Mouse (Mus musculus) G1E (cell line): ENCODE results near the gene Stx1a. TPM values are rescaled to one million over a fixed set of nuclear protein-coding genes. Genes with fewer than 3 reads are reported as not detected.

Experiments
- ATAC-seq: 2 replicates; pipeline ENCODE4 v1.8.0; 2016; ENCODE audit warnings: mild to moderate bottlenecking; ENCODE audit not compliant: insufficient number of reproducible peaks, poor library complexity, low FRiP score, severe bottlenecking; ENCODE audit errors: extremely low read depth
- DNase-seq: peaks from one replicate; pipeline ENCODE4 v3.0.0; 2012; ENCODE audit warnings: low spot score
- H3K27me3 ChIP-seq: 2 replicates; pipeline ENCODE4 v1.6.1; 2012; ENCODE audit warnings: mild to moderate bottlenecking, low read length, inconsistent platforms; ENCODE audit not compliant: insufficient read depth
- H3K36me3 ChIP-seq: replicated peaks from 2 replicates; pipeline ENCODE3; 2012; ENCODE audit warnings: mild to moderate bottlenecking, inconsistent platforms
- H3K4me1 ChIP-seq: 2 replicates; pipeline ENCODE4 v1.6.1; 2012; ENCODE audit warnings: low read depth, low read length, inconsistent platforms, mixed read lengths; ENCODE audit not compliant: insufficient read depth
- H3K4me3 ChIP-seq: 2 replicates; pipeline ENCODE4 v1.5.1; 2012; ENCODE audit warnings: low read depth, mild to moderate bottlenecking, inconsistent platforms, low read length, moderate library complexity, mixed read lengths
- H3K9me3 ChIP-seq: replicated peaks from 2 replicates; pipeline ENCODE4 v1.6.1; 2012; ENCODE audit warnings: inconsistent platforms
- CTCF ChIP-seq: IDR thresholded peaks from 2 replicates; pipeline ENCODE4 v1.5.1; 2012; ENCODE audit warnings: low read depth, low read length, inconsistent platforms, mixed read lengths
- GATA1 ChIP-seq: IDR thresholded peaks from 2 replicates; pipeline ENCODE4 v1.6.1; 2012; ENCODE audit warnings: borderline replicate concordance, low read length, inconsistent platforms, mixed read lengths
- GATA2 ChIP-seq: IDR thresholded peaks from 2 replicates; pipeline ENCODE4 v1.6.1; 2012; ENCODE audit warnings: low read depth, low read length, inconsistent platforms, borderline replicate concordance
- POLR2AphosphoS5 ChIP-seq: IDR thresholded peaks from 2 replicates; pipeline ENCODE4 v1.6.1; 2012; ENCODE audit warnings: low read depth, low read length, inconsistent platforms; ENCODE audit not compliant: insufficient replicate concordance
- TAL1 ChIP-seq: conservative IDR thresholded peaks from 2 replicates; pipeline ENCODE4 v1.6.1; 2012; ENCODE audit warnings: low read depth, low read length, inconsistent platforms, mixed read lengths
- polyA plus RNA-seq: library from polyadenylated mRNA; stranded (reverse); fragments of >175 nt; gene quantifications from 2 replicates; pipeline ENCODE4 v1.2.3, GENCODE M21; 2012
- total RNA-seq, 2 experiments: library from RNA; stranded (forward) in 1 of 2; stranded (reverse) in 1 of 2; fragments of 200-1000 nt in 1 of 2; fragments of >200 nt in 1 of 2; fragmentation: Nextera tagmentation in 1 of 2; gene quantifications; 2 replicates each; pipeline ENCODE4 v1.2.3; 2014 to 2017

The Stx1a gene
- total and polyA plus RNA-seq, 3 experiments = 2.9 to 5.6 (median 4.1) TPM

- H3K27me3 ChIP-seq = peaks cover 63% of the 10 kb centered on the region
These were observed 66.4 kb downstream of the Stx1a start, which contains the start of gene Mlxipl for GRCm38 (mm10) chr5:135089653-135090052. TSS of gene Mlxipl (plus strand) at chr5:135089890.

More at GRCm38 (mm10) chr5:135089653-135090052, 66.4 kb downstream of the Stx1a start, which contains the start of gene Mlxipl:
- DNase-seq (no peak), ATAC-seq (no peak)
- no peaks in the 10 kb centered on the region for H3K36me3 ChIP-seq
- no peak for TF ChIP-seq POLR2AphosphoS5
- no peak for TF ChIP-seq GATA2
- TF ChIP-seq TAL1 = no peak
- TF ChIP-seq CTCF = no peak
- no peak for TF ChIP-seq GATA1
- no peaks in the 10 kb centered on the region for H3K9me3 ChIP-seq
- peaks cover 9% of the 10 kb centered on the region; the same call in 1 of the 2 replicates for H3K4me1 ChIP-seq
- H3K4me3 ChIP-seq = no peak within 1 kb of the TSS

Other genes with a start within 250 kb of the Stx1a start
- not detected in 2 replicates for gene Tmem270, start 116.7 kb upstream of the Stx1a start, total RNA-seq (2014; fragmentation: Nextera tagmentation)
- not detected in 2 replicates for gene Tmem270, start 116.7 kb upstream of the Stx1a start, total RNA-seq (2017)
- not detected in 2 replicates for gene Tmem270, start 116.7 kb upstream of the Stx1a start, polyA plus RNA-seq
- 41.2 TPM in 1 of 2 replicates, not detected in the other for gene Cldn13, start 108.0 kb upstream of the Stx1a start, total RNA-seq (2014; fragmentation: Nextera tagmentation)
- 1.9 and 2.3 TPM in 2 replicates for gene Cldn13, start 108.0 kb upstream of the Stx1a start, total RNA-seq (2017)
- gene Cldn13, start 108.0 kb upstream of the Stx1a start, polyA plus RNA-seq = not detected in 2 replicates
- gene Mettl27, start 91.1 kb upstream of the Stx1a start, total RNA-seq (2014; fragmentation: Nextera tagmentation) = 10.3 and 11.7 TPM in 2 replicates
- 4.8 and 6.6 TPM in 2 replicates for gene Mettl27, start 91.1 kb upstream of the Stx1a start, total RNA-seq (2017)
- 4.6 and 5.6 TPM in 2 replicates for gene Mettl27, start 91.1 kb upstream of the Stx1a start, polyA plus RNA-seq
- gene Cldn4, start 76.5 kb upstream of the Stx1a start, total RNA-seq (2014; fragmentation: Nextera tagmentation) = not detected in 2 replicates
- gene Cldn4, start 76.5 kb upstream of the Stx1a start, total RNA-seq (2017) = 0.06 and 0.22 TPM in 2 replicates
- gene Cldn4, start 76.5 kb upstream of the Stx1a start, polyA plus RNA-seq = not detected in 2 replicates
- not detected in 2 replicates for gene Cldn3, start 37.3 kb upstream of the Stx1a start, total RNA-seq (2014; fragmentation: Nextera tagmentation)
- gene Cldn3, start 37.3 kb upstream of the Stx1a start, total RNA-seq (2017) = not detected in 2 replicates
- 0.87 and 0.98 TPM in 2 replicates for gene Cldn3, start 37.3 kb upstream of the Stx1a start, polyA plus RNA-seq
- 21.7 and 36.1 TPM in 2 replicates for gene Abhd11, start 14.3 kb upstream of the Stx1a start, total RNA-seq (2014; fragmentation: Nextera tagmentation)
- gene Abhd11, start 14.3 kb upstream of the Stx1a start, total RNA-seq (2017) = 37.2 and 45.1 TPM in 2 replicates
- gene Abhd11, start 14.3 kb upstream of the Stx1a start, polyA plus RNA-seq = 61.2 and 65.9 TPM in 2 replicates
- 17.3 and 25.7 TPM in 2 replicates for gene Dnajc30, start 40.7 kb downstream of the Stx1a start, total RNA-seq (2014; fragmentation: Nextera tagmentation)
- 8.0 and 8.7 TPM in 2 replicates for gene Dnajc30, start 40.7 kb downstream of the Stx1a start, total RNA-seq (2017)
- gene Dnajc30, start 40.7 kb downstream of the Stx1a start, polyA plus RNA-seq = 51.3 and 67.6 TPM in 2 replicates
- 67.0 and 73.0 TPM in 2 replicates for gene Bud23, start 41.5 kb downstream of the Stx1a start, total RNA-seq (2014; fragmentation: Nextera tagmentation)
- gene Bud23, start 41.5 kb downstream of the Stx1a start, total RNA-seq (2017) = 79.3 and 110 TPM in 2 replicates
- 176 and 203 TPM in 2 replicates for gene Bud23, start 41.5 kb downstream of the Stx1a start, polyA plus RNA-seq
- gene Vps37d, start 54.8 kb downstream of the Stx1a start, total RNA-seq (2014; fragmentation: Nextera tagmentation) = not detected in 2 replicates
- gene Vps37d, start 54.8 kb downstream of the Stx1a start, total RNA-seq (2017) = not detected in 2 replicates
- 0.41 and 0.72 TPM in 2 replicates for gene Vps37d, start 54.8 kb downstream of the Stx1a start, polyA plus RNA-seq
- gene Mlxipl, start 66.4 kb downstream of the Stx1a start, total RNA-seq (2014; fragmentation: Nextera tagmentation) = not detected in 2 replicates
- gene Mlxipl, start 66.4 kb downstream of the Stx1a start, total RNA-seq (2017) = 0.06 and 0.22 TPM in 2 replicates
- not detected in 2 replicates for gene Mlxipl, start 66.4 kb downstream of the Stx1a start, polyA plus RNA-seq
- 27.9 and 37.2 TPM in 2 replicates for gene Tbl2, start 126.2 kb downstream of the Stx1a start, total RNA-seq (2014; fragmentation: Nextera tagmentation)
- 21.5 and 25.1 TPM in 2 replicates for gene Tbl2, start 126.2 kb downstream of the Stx1a start, total RNA-seq (2017)
- gene Tbl2, start 126.2 kb downstream of the Stx1a start, polyA plus RNA-seq = 18.2 and 22.5 TPM in 2 replicates
- 33.6 and 54.5 TPM in 2 replicates for gene Bcl7b, start 144.8 kb downstream of the Stx1a start, total RNA-seq (2014; fragmentation: Nextera tagmentation)
- 23.5 and 27.9 TPM in 2 replicates for gene Bcl7b, start 144.8 kb downstream of the Stx1a start, total RNA-seq (2017)
- 51.1 and 52.4 TPM in 2 replicates for gene Bcl7b, start 144.8 kb downstream of the Stx1a start, polyA plus RNA-seq
- gene Baz1b, start 163.8 kb downstream of the Stx1a start, total RNA-seq (2014; fragmentation: Nextera tagmentation) = 223 and 232 TPM in 2 replicates
- 159 and 187 TPM in 2 replicates for gene Baz1b, start 163.8 kb downstream of the Stx1a start, total RNA-seq (2017)
- gene Baz1b, start 163.8 kb downstream of the Stx1a start, polyA plus RNA-seq = 65.7 and 67.9 TPM in 2 replicates
- gene Fzd9, start 227.7 kb downstream of the Stx1a start, total RNA-seq (2014; fragmentation: Nextera tagmentation) = not detected in 2 replicates
- gene Fzd9, start 227.7 kb downstream of the Stx1a start, total RNA-seq (2017) = 0.17 TPM in 1 of 2 replicates, not detected in the other
- 0.66 and 0.94 TPM in 2 replicates for gene Fzd9, start 227.7 kb downstream of the Stx1a start, polyA plus RNA-seq